8 mouse cellular contexts compared by ENCODE assay signal in the genomic region with DNA sequence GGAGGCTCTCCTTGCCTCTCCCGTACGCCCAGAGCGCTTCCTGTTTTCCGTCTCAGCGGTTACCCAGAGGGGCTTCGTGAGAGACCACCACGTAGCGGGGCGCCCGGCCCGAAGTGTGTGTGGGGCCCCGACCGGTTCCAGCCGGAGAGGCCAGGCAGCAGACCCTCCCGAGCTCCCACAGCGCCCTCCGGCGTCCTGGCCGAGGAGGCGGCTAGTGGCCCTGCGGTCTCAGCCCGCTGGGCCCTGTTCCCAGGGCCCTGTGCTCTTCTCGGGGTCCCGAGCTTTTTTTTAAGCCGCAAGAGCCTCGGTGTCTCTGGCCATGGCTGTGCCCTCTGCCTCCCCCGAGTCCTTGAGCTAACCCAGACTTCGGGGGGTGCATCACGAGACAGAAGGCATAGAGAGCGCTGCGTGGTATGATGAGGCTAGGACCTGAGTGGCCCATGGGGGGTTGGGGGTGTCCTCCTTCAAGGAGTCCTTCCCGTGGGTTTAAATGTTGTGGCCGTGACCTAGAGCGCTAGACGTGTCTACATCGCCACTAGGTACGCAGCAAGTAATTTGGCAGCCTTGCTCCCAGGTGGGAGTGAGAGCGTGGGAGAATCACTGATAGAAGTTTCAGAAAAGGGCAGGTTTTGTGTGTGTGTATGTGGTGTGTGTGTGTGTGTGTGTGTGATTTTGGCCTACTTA. TPM values are rescaled to one million over a fixed set of nuclear protein-coding genes. Genes with fewer than 3 reads are reported as not detected.
DNase-seq lines count a peak whose midpoint lies in the region; ATAC-seq and TF ChIP-seq lines count a peak whose summit lies in the region.

No protein-coding gene starts in this region.

- DNase-seq in heart, adult 18-20 months: no peak
- DNase-seq in NIH3T3 (ENCODE audit: low read depth): peak; percentile 75
- peak; percentile 32 for DNase-seq in hindbrain, embryonic 14.5 days (ENCODE audit: low spot score)
- DNase-seq in Muller cell, postnatal 12 days (ENCODE audit: inconsistent ontology term): no peak

- WGBS in heart, embryonic 14.5 days: under 1% methylated on average over 38 of the region's 38 CpGs
- WGBS in hindbrain, embryonic 14.5 days: under 1% methylated on average over 36 of the region's 38 CpGs
- under 1% methylated on average over 38 of the region's 38 CpGs for WGBS in limb, embryonic 12.5 days
- WGBS in midbrain, embryonic 13.5 days: 2% methylated on average over 38 of the region's 38 CpGs

- H3K36me3 ChIP-seq in heart, embryonic 14.5 days (ENCODE audit: control insufficient read depth, insufficient read depth, low read length): no peaks in the 10 kb centered on the region
- no peaks in the 10 kb centered on the region for H3K36me3 ChIP-seq in hindbrain, embryonic 14.5 days (replicated peaks; ENCODE audit: control insufficient read depth, insufficient read depth)
- peaks cover 7% of the 10 kb centered on the region; the same call in 1 of the 2 replicates for H3K36me3 ChIP-seq in limb, embryonic 12.5 days
- no peaks in the 10 kb centered on the region for H3K36me3 ChIP-seq in midbrain, embryonic 13.5 days

- ATAC-seq in heart, embryonic 14.5 days (ENCODE audit: insufficient number of reproducible peaks, insufficient read depth, low FRiP score, low read depth): peak; percentile 72
- peak; percentile 82 for ATAC-seq in hindbrain, embryonic 14.5 days (ENCODE audit: low FRiP score)
- peak; percentile 87 for ATAC-seq in limb, embryonic 12.5 days (ENCODE audit: insufficient number of reproducible peaks, insufficient read depth, low FRiP score, low TSS enrichment, low read depth)
- peak; percentile 92 for ATAC-seq in midbrain, embryonic 13.5 days

- peak overlapping the region; percentile 98 for H3K9ac ChIP-seq in heart, embryonic 14.5 days (ENCODE audit: low read length)
- H3K9ac ChIP-seq in hindbrain, embryonic 14.5 days: peak overlapping the region; percentile 88
- H3K9ac ChIP-seq in limb, embryonic 12.5 days (replicated peaks): peak overlapping the region; percentile 98
- peak overlapping the region; percentile 96 for H3K9ac ChIP-seq in midbrain, embryonic 13.5 days (replicated peaks)

- H3K4me1 ChIP-seq in heart, embryonic 14.5 days (ENCODE audit: control insufficient read depth in 2 of 2, insufficient read depth in 2 of 2, low read length in 2 of 2): peaks cover 5 to 15% of the 10 kb centered on the region in 2 experiments; a peak in 3 of 4 replicates
- H3K4me1 ChIP-seq in embryonic fibroblast, embryonic 13.5 days (ENCODE audit: control insufficient read depth, insufficient read depth, low read length): 0 out of 2 replicates have a peak, but pooled peaks cover 2% of the 10 kb centered on the region
- peaks cover 19% of the 10 kb centered on the region for H3K4me1 ChIP-seq in hindbrain, embryonic 14.5 days (replicated peaks; ENCODE audit: control insufficient read depth, insufficient read depth, low read length)
- peaks cover 16% of the 10 kb centered on the region for H3K4me1 ChIP-seq in limb, embryonic 12.5 days (replicated peaks)
- H3K4me1 ChIP-seq in midbrain, embryonic 13.5 days (replicated peaks): peaks cover 29% of the 10 kb centered on the region

- peak overlapping the region; percentile 94 to 99 for H3K27ac ChIP-seq in heart, embryonic 14.5 days (replicated peaks in 1 of 2; ENCODE audit: control insufficient read depth in 1 of 2, insufficient read depth in 1 of 2, low read depth in 2 of 2, low read length in 2 of 2)
- 0 out of 2 replicates have a peak overlapping the region, but pooled peaks have one; percentile 10 for H3K27ac ChIP-seq in embryonic fibroblast, embryonic 13.5 days (ENCODE audit: insufficient read depth, low read length)
- peak overlapping the region; percentile 96 for H3K27ac ChIP-seq in hindbrain, embryonic 14.5 days
- H3K27ac ChIP-seq in limb, embryonic 12.5 days: peak overlapping the region; percentile 94
- peak overlapping the region; percentile 93 for H3K27ac ChIP-seq in midbrain, embryonic 13.5 days

- H3K9me3 ChIP-seq in heart, embryonic 14.5 days (ENCODE audit: control insufficient read depth, low read length): no peaks in the 10 kb centered on the region
- H3K9me3 ChIP-seq in hindbrain, embryonic 14.5 days (ENCODE audit: control insufficient read depth, low read length): no peaks in the 10 kb centered on the region
- H3K9me3 ChIP-seq in limb, embryonic 12.5 days: no peaks in the 10 kb centered on the region
- H3K9me3 ChIP-seq in midbrain, embryonic 13.5 days: no peaks in the 10 kb centered on the region

- TF ChIP-seq POLR2A in embryonic fibroblast, embryonic 13.5 days (IDR thresholded peaks at IDR 0.05; ENCODE audit: low read depth, low read length): no peak

- peak overlapping the region; percentile 87 for H3K4me2 ChIP-seq in heart, embryonic 14.5 days (ENCODE audit: low read length)
- H3K4me2 ChIP-seq in hindbrain, embryonic 14.5 days (replicated peaks): peak overlapping the region; percentile 98
- peak overlapping the region; percentile 93 for H3K4me2 ChIP-seq in limb, embryonic 12.5 days
- peak overlapping the region; percentile 96 for H3K4me2 ChIP-seq in midbrain, embryonic 13.5 days (replicated peaks)

- TF ChIP-seq CTCF in embryonic fibroblast, embryonic 13.5 days (IDR thresholded peaks at IDR 0.05; ENCODE audit: borderline replicate concordance, insufficient read depth, low read length): no peak

- peak overlapping the region; percentile 92 to 99 for H3K4me3 ChIP-seq in heart, embryonic 14.5 days (ENCODE audit: control insufficient read depth in 1 of 2, insufficient read depth in 1 of 2, low read depth in 1 of 2, low read length in 2 of 2)
- peak overlapping the region; percentile 73 for H3K4me3 ChIP-seq in embryonic fibroblast, embryonic 13.5 days (ENCODE audit: insufficient read depth, low read length)
- peak overlapping the region; percentile 96 for H3K4me3 ChIP-seq in hindbrain, embryonic 14.5 days (replicated peaks; ENCODE audit: low read length)
- peak overlapping the region; percentile 95 for H3K4me3 ChIP-seq in limb, embryonic 12.5 days (replicated peaks)
- H3K4me3 ChIP-seq in midbrain, embryonic 13.5 days (replicated peaks): peak overlapping the region; percentile 86

- H3K27me3 ChIP-seq in heart, embryonic 14.5 days (ENCODE audit: control insufficient read depth, insufficient read depth, low read length): no peaks in the 10 kb centered on the region
- H3K27me3 ChIP-seq in hindbrain, embryonic 14.5 days (ENCODE audit: control insufficient read depth, insufficient read depth, low read length): no peaks in the 10 kb centered on the region
- no peaks in the 10 kb centered on the region for H3K27me3 ChIP-seq in limb, embryonic 12.5 days
- no peaks in the 10 kb centered on the region for H3K27me3 ChIP-seq in midbrain, embryonic 13.5 days

RNA-seq across cellular contexts. Expression of a gene that starts 0.6 kb away (rescaled TPM):
- 30.1 and 34.7 TPM in 2 replicates for polyA plus RNA-seq in heart, embryonic 14.5 days (2014; fragmentation: Nextera tagmentation; extraction: Ambion mirVana)
- 10 to 100 TPM; 28.8 to 31.7 TPM for total RNA-seq in heart, adult 18-20 months (2021)
- polyA plus RNA-seq in embryonic fibroblast, embryonic 13.5 days (2011; ENCODE audit: insufficient read length, low read depth, missing spikeins): 28.2 and 32.7 TPM in 2 replicates
- 46.2 and 54.8 TPM in 2 replicates for polyA plus RNA-seq in hindbrain, embryonic 14.5 days (2014; fragmentation: Nextera tagmentation; extraction: Ambion mirVana)
- 44.7 and 45.1 TPM in 2 replicates for polyA plus RNA-seq in limb, embryonic 12.5 days (2016; fragmentation: Nextera tagmentation; extraction: Ambion mirVana)
- polyA plus RNA-seq in midbrain, embryonic 13.5 days (2015; fragmentation: Nextera tagmentation; extraction: Ambion mirVana): 55.5 and 56.1 TPM in 2 replicates

RNA-seq across cellular contexts. Expression of a gene that starts 29.3 kb away (rescaled TPM):
- 327 and 338 TPM in 2 replicates for polyA plus RNA-seq in heart, embryonic 14.5 days (2014; fragmentation: Nextera tagmentation; extraction: Ambion mirVana)
- 100 to 1,000 TPM; 156 to 162 TPM for total RNA-seq in heart, adult 18-20 months (2021)
- polyA plus RNA-seq in embryonic fibroblast, embryonic 13.5 days (2011; ENCODE audit: insufficient read length, low read depth, missing spikeins): 320 and 443 TPM in 2 replicates
- polyA plus RNA-seq in hindbrain, embryonic 14.5 days (2014; fragmentation: Nextera tagmentation; extraction: Ambion mirVana): 487 and 525 TPM in 2 replicates
- 477 and 493 TPM in 2 replicates for polyA plus RNA-seq in limb, embryonic 12.5 days (2016; fragmentation: Nextera tagmentation; extraction: Ambion mirVana)
- polyA plus RNA-seq in midbrain, embryonic 13.5 days (2015; fragmentation: Nextera tagmentation; extraction: Ambion mirVana): 527 and 540 TPM in 2 replicates

Comparison
In these comparisons a context has a peak if more than half of its experiments do, and no peak if none do; other contexts are left out.
1. H3K27ac ChIP-seq: peak in every context shown above with its lines; median percentile 96 in heart, embryonic 14.5 days; 96 in hindbrain, embryonic 14.5 days; 94 in limb, embryonic 12.5 days; 93 in midbrain, embryonic 13.5 days; 10 in embryonic fibroblast, embryonic 13.5 days.
2. DNase-seq: peak in NIH3T3 (single experiment) and hindbrain, embryonic 14.5 days (single experiment); none in heart, adult 18-20 months (0 of 2) and Muller cell, postnatal 12 days (single experiment).
3. Peak in every context shown above with its lines, with median percentiles within 50 percentile points of each other: ATAC-seq, H3K4me2 ChIP-seq, H3K4me3 ChIP-seq and H3K9ac ChIP-seq.